Mouse (Mus musculus): ENCODE measurements at regions not wholly inside any gene's neighbourhood (a gene's known extent, or its start where the extent isn't known, plus 50 kb on each side); places are given as distances from the start of the nearest gene placed in this dataset.

- no peak for ATAC-seq (ENCODE audit: insufficient number of reproducible peaks, low FRiP score, low TSS enrichment, low read depth)
- Histone ChIP-seq H3K9ac (no peak overlapping the region), H3K4me2 (replicated peaks) (no peak overlapping the region), H3K27me3 (no peaks in the 10 kb centered on the region), H3K27ac (replicated peaks) (no peak overlapping the region), H3K4me3 (replicated peaks) (no peak overlapping the region), H3K9me3 (replicated peaks) (no peaks in the 10 kb centered on the region), H3K36me3 (no peaks in the 10 kb centered on the region), H3K4me1 (no peaks in the 10 kb centered on the region)
- 89% methylated on average over 11 of the region's 11 CpGs for WGBS
These were observed 148.0 kb downstream of the Cox18 start for GRCm38 (mm10) chr5:90075629-90076349.

GRCm38 (mm10) chr5:90071806-90072205 lies 152.0 kb downstream of the Cox18 start:
- no peak overlapping the region for H3K4me3 ChIP-seq (replicated peaks)
- H3K36me3 ChIP-seq, result no peaks in the 10 kb centered on the region
- H3K9me3 ChIP-seq (replicated peaks), result no peaks in the 10 kb centered on the region
- no peak for ATAC-seq (ENCODE audit: insufficient number of reproducible peaks, low FRiP score, low TSS enrichment, low read depth)
- H3K27ac ChIP-seq (replicated peaks), result no peak overlapping the region
- WGBS, result 82% methylated on average over 2 of the region's 2 CpGs
- H3K27me3 ChIP-seq, result no peaks in the 10 kb centered on the region
- no peak overlapping the region for H3K4me2 ChIP-seq (replicated peaks)
- H3K9ac ChIP-seq, result no peak overlapping the region
- H3K4me1 ChIP-seq, result no peaks in the 10 kb centered on the region

- no peak overlapping the region for H3K4me3 ChIP-seq (replicated peaks)
- no peak overlapping the region for H3K27ac ChIP-seq (replicated peaks)
- H3K27me3 ChIP-seq, result no peaks in the 10 kb centered on the region
- H3K4me1 ChIP-seq, result 0 out of 2 replicates have a peak, but pooled peaks cover 4% of the 10 kb centered on the region
- no peak overlapping the region for H3K4me2 ChIP-seq (replicated peaks)
- H3K9me3 ChIP-seq (replicated peaks), result no peaks in the 10 kb centered on the region
- H3K36me3 ChIP-seq, result no peaks in the 10 kb centered on the region
- H3K9ac ChIP-seq, result no peak overlapping the region
- ATAC-seq (ENCODE audit: insufficient number of reproducible peaks, low FRiP score, low TSS enrichment, low read depth), result no peak
These were observed 155.2 kb downstream of the Cox18 start for GRCm38 (mm10) chr5:90068601-90069000.

GRCm38 (mm10) chr5:90067817-90068216 lies 156.0 kb downstream of the Cox18 start:
- Histone ChIP-seq H3K27me3 (no peaks in the 10 kb centered on the region), H3K9ac (no peak overlapping the region), H3K4me1 (0 out of 2 replicates have a peak, but pooled peaks cover 4% of the 10 kb centered on the region), H3K4me2 (replicated peaks) (no peak overlapping the region), H3K4me3 (replicated peaks) (no peak overlapping the region), H3K9me3 (replicated peaks) (no peaks in the 10 kb centered on the region), H3K27ac (replicated peaks) (no peak overlapping the region), H3K36me3 (no peaks in the 10 kb centered on the region)
- 53% methylated on average over 7 of the region's 7 CpGs for WGBS
- no peak for ATAC-seq (ENCODE audit: insufficient number of reproducible peaks, low FRiP score, low TSS enrichment, low read depth)

- Histone ChIP-seq H3K36me3 (no peaks in the 10 kb centered on the region), H3K27ac (replicated peaks) (no peak overlapping the region), H3K4me1 (0 out of 2 replicates have a peak, but pooled peaks cover 4% of the 10 kb centered on the region), H3K9ac (no peak overlapping the region), H3K27me3 (no peaks in the 10 kb centered on the region), H3K4me2 (replicated peaks) (no peak overlapping the region), H3K4me3 (replicated peaks) (no peak overlapping the region), H3K9me3 (replicated peaks) (no peaks in the 10 kb centered on the region)
- ATAC-seq (ENCODE audit: insufficient number of reproducible peaks, low FRiP score, low TSS enrichment, low read depth), result 0 out of 2 replicates have a peak, but pooled peaks have one; percentile 24
- 48% methylated on average over 6 of the region's 6 CpGs for WGBS
These were observed 157.8 kb downstream of the Cox18 start for GRCm38 (mm10) chr5:90065884-90066615.

GRCm38 (mm10) chr5:90055686-90056085 lies 168.1 kb downstream of the Cox18 start:
- Histone ChIP-seq H3K36me3 (no peaks in the 10 kb centered on the region), H3K4me1 (no peaks in the 10 kb centered on the region), H3K9me3 (replicated peaks) (no peaks in the 10 kb centered on the region), H3K9ac (no peak overlapping the region), H3K27me3 (no peaks in the 10 kb centered on the region), H3K27ac (replicated peaks) (no peak overlapping the region), H3K4me2 (replicated peaks) (no peak overlapping the region), H3K4me3 (replicated peaks) (no peak overlapping the region)
- ATAC-seq (ENCODE audit: insufficient number of reproducible peaks, low FRiP score, low TSS enrichment, low read depth), result no peak
- WGBS, result 81% methylated on average over 2 of the region's 2 CpGs

- 65% methylated on average over 1 of the region's 1 CpGs for WGBS
- no peak for ATAC-seq (ENCODE audit: insufficient number of reproducible peaks, low FRiP score, low TSS enrichment, low read depth)
- no peak overlapping the region for H3K4me3 ChIP-seq (replicated peaks)
- H3K36me3 ChIP-seq, result no peaks in the 10 kb centered on the region
- H3K9me3 ChIP-seq (replicated peaks), result no peaks in the 10 kb centered on the region
- no peak overlapping the region for H3K4me2 ChIP-seq (replicated peaks)
- no peak overlapping the region for H3K9ac ChIP-seq
- H3K27me3 ChIP-seq, result no peaks in the 10 kb centered on the region
- no peaks in the 10 kb centered on the region for H3K4me1 ChIP-seq
- no peak overlapping the region for H3K27ac ChIP-seq (replicated peaks)
These were observed 169.4 kb upstream of the Adamts3 start for GRCm38 (mm10) chr5:90052516-90052915.

GRCm38 (mm10) chr5:90049856-90050255 lies 166.7 kb upstream of the Adamts3 start:
- no peaks in the 10 kb centered on the region for H3K9me3 ChIP-seq (replicated peaks)
- H3K27me3 ChIP-seq, result no peaks in the 10 kb centered on the region
- ATAC-seq (ENCODE audit: insufficient number of reproducible peaks, low FRiP score, low TSS enrichment, low read depth), result no peak
- H3K36me3 ChIP-seq, result no peaks in the 10 kb centered on the region
- no peak overlapping the region for H3K4me2 ChIP-seq (replicated peaks)
- H3K27ac ChIP-seq (replicated peaks), result no peak overlapping the region
- H3K9ac ChIP-seq, result no peak overlapping the region
- 89% methylated on average over 3 of the region's 3 CpGs for WGBS
- no peak overlapping the region for H3K4me3 ChIP-seq (replicated peaks)
- H3K4me1 ChIP-seq, result no peaks in the 10 kb centered on the region

GRCm38 (mm10) chr5:90042781-90043180 lies 159.6 kb upstream of the Adamts3 start:
- no peaks in the 10 kb centered on the region for H3K27me3 ChIP-seq
- no peak overlapping the region for H3K27ac ChIP-seq (replicated peaks)
- no peak overlapping the region for H3K9ac ChIP-seq
- no peaks in the 10 kb centered on the region for H3K36me3 ChIP-seq
- H3K4me2 ChIP-seq (replicated peaks), result no peak overlapping the region
- no peaks in the 10 kb centered on the region for H3K4me1 ChIP-seq
- H3K4me3 ChIP-seq (replicated peaks), result no peak overlapping the region
- H3K9me3 ChIP-seq (replicated peaks), result no peaks in the 10 kb centered on the region
- WGBS, result 54% methylated on average over 4 of the region's 4 CpGs
- no peak for ATAC-seq (ENCODE audit: insufficient number of reproducible peaks, low FRiP score, low TSS enrichment, low read depth)

GRCm38 (mm10) chr5:90033103-90033502 lies 150.0 kb upstream of the Adamts3 start:
- WGBS, result 63% methylated on average over 5 of the region's 5 CpGs
- H3K27ac ChIP-seq (replicated peaks), result no peak overlapping the region

GRCm38 (mm10) chr5:90030737-90031136 lies 147.6 kb upstream of the Adamts3 start:
- Histone ChIP-seq H3K27ac (replicated peaks) (no peak overlapping the region), H3K27me3 (no peaks in the 10 kb centered on the region), H3K36me3 (no peaks in the 10 kb centered on the region), H3K4me1 (no peaks in the 10 kb centered on the region), H3K4me2 (replicated peaks) (no peak overlapping the region), H3K9me3 (replicated peaks) (no peaks in the 10 kb centered on the region), H3K9ac (no peak overlapping the region), H3K4me3 (replicated peaks) (no peak overlapping the region)
- 70% methylated on average over 2 of the region's 2 CpGs for WGBS
- ATAC-seq (ENCODE audit: insufficient number of reproducible peaks, low FRiP score, low TSS enrichment, low read depth), result no peak

More at GRCm38 (mm10) chr5:90033103-90033502, 150.0 kb upstream of the Adamts3 start:
- Histone ChIP-seq H3K4me2 (replicated peaks) (no peak overlapping the region), H3K9ac (no peak overlapping the region), H3K27me3 (no peaks in the 10 kb centered on the region), H3K4me3 (replicated peaks) (no peak overlapping the region), H3K36me3 (no peaks in the 10 kb centered on the region), H3K9me3 (replicated peaks) (no peaks in the 10 kb centered on the region), H3K4me1 (no peaks in the 10 kb centered on the region)
- ATAC-seq (ENCODE audit: insufficient number of reproducible peaks, low FRiP score, low TSS enrichment, low read depth), result no peak
